Mouse (Mus musculus): ENCODE data around the gene Zfp512. TPM values are rescaled to one million over a fixed set of nuclear protein-coding genes. Genes with fewer than 3 reads are reported as not detected.
A peak's percentile ranks its signal among the peaks of the same experiment; 100 is the strongest.

The Zfp512 gene
- polyA plus RNA-seq, 1 experiment from 2014 or later, result 34.4 TPM

- Histone ChIP-seq H3K27me3 (ENCODE audit: control insufficient read depth, insufficient read depth, low read length) (no peaks in the 10 kb centered on the region), H3K27ac (ENCODE audit: low read depth, low read length) (no peak within 1 kb of the TSS), H3K36me3 (ENCODE audit: control insufficient read depth, insufficient read depth, low read length) (peaks cover 6% of the 10 kb centered on the region), H3K4me3 (ENCODE audit: low read depth, low read length) (no peak within 1 kb of the TSS), H3K9me3 (replicated peaks; ENCODE audit: control insufficient read depth, low read length) (no peaks in the 10 kb centered on the region), H3K4me1 (ENCODE audit: control insufficient read depth, insufficient read depth, low read length) (no peaks in the 10 kb centered on the region), H3K4me2 (no peak within 1 kb of the TSS), H3K9ac (ENCODE audit: low read depth, low read length) (no peak within 1 kb of the TSS)
- WGBS (ENCODE audit: insufficient replicate concordance), result 91% methylated on average over 3 of the region's 3 CpGs
- ATAC-seq (replicated peaks; ENCODE audit: insufficient number of reproducible peaks, low FRiP score, low TSS enrichment), result no peak
Measured at GRCm38 (mm10) chr5:31485440-31485839, 33.2 kb downstream of the Zfp512 start, which contains the start of gene 4930548H24Rik. Gene 4930548H24Rik (plus strand): TSS chr5:31485740.

GRCm38 (mm10) chr5:31487889-31488288 is 35.7 kb downstream of the Zfp512 start:
- Histone ChIP-seq H3K4me2 (no peak overlapping the region), H3K36me3 (ENCODE audit: control insufficient read depth, insufficient read depth, low read length) (peaks cover 3% of the 10 kb centered on the region; the same call in 1 of the 2 replicates), H3K9me3 (replicated peaks; ENCODE audit: control insufficient read depth, low read length) (no peaks in the 10 kb centered on the region), H3K9ac (ENCODE audit: low read depth, low read length) (no peak overlapping the region), H3K4me1 (ENCODE audit: control insufficient read depth, insufficient read depth, low read length) (no peaks in the 10 kb centered on the region), H3K27ac (ENCODE audit: low read depth, low read length) (no peak overlapping the region), H3K4me3 (ENCODE audit: low read depth, low read length) (no peak overlapping the region), H3K27me3 (ENCODE audit: control insufficient read depth, insufficient read depth, low read length) (no peaks in the 10 kb centered on the region)
- no peak for ATAC-seq (replicated peaks; ENCODE audit: insufficient number of reproducible peaks, low FRiP score, low TSS enrichment)
- 85% methylated on average over 3 of the region's 3 CpGs for WGBS (ENCODE audit: insufficient replicate concordance)

GRCm38 (mm10) chr5:31489116-31489769 is 37.0 kb downstream of the Zfp512 start:
- Histone ChIP-seq H3K27me3 (ENCODE audit: control insufficient read depth, insufficient read depth, low read length) (no peaks in the 10 kb centered on the region), H3K36me3 (ENCODE audit: control insufficient read depth, insufficient read depth, low read length) (no peaks in the 10 kb centered on the region), H3K4me1 (ENCODE audit: control insufficient read depth, insufficient read depth, low read length) (no peaks in the 10 kb centered on the region), H3K9me3 (replicated peaks; ENCODE audit: control insufficient read depth, low read length) (no peaks in the 10 kb centered on the region), H3K4me2 (no peak overlapping the region), H3K4me3 (ENCODE audit: low read depth, low read length) (no peak overlapping the region), H3K9ac (ENCODE audit: low read depth, low read length) (no peak overlapping the region), H3K27ac (ENCODE audit: low read depth, low read length) (no peak overlapping the region)
- 62% methylated on average over 7 of the region's 7 CpGs for WGBS (ENCODE audit: insufficient replicate concordance)
- no peak for ATAC-seq (replicated peaks; ENCODE audit: insufficient number of reproducible peaks, low FRiP score, low TSS enrichment)

GRCm38 (mm10) chr5:31492031-31492430 is 39.8 kb downstream of the Zfp512 start:
- H3K9me3 ChIP-seq (replicated peaks; ENCODE audit: control insufficient read depth, low read length), result no peaks in the 10 kb centered on the region
- no peaks in the 10 kb centered on the region for H3K27me3 ChIP-seq (ENCODE audit: control insufficient read depth, insufficient read depth, low read length)
- no peak overlapping the region for H3K4me2 ChIP-seq
- H3K27ac ChIP-seq (ENCODE audit: low read depth, low read length), result no peak overlapping the region
- H3K9ac ChIP-seq (ENCODE audit: low read depth, low read length), result no peak overlapping the region
- WGBS (ENCODE audit: insufficient replicate concordance), result 63% methylated on average over 1 of the region's 1 CpGs
- H3K4me1 ChIP-seq (ENCODE audit: control insufficient read depth, insufficient read depth, low read length), result peaks cover 4% of the 10 kb centered on the region; the same call in 1 of the 2 replicates
- H3K36me3 ChIP-seq (ENCODE audit: control insufficient read depth, insufficient read depth, low read length), result peaks cover 5% of the 10 kb centered on the region; the same call in 1 of the 2 replicates
- no peak for ATAC-seq (replicated peaks; ENCODE audit: insufficient number of reproducible peaks, low FRiP score, low TSS enrichment)
- H3K4me3 ChIP-seq (ENCODE audit: low read depth, low read length), result no peak overlapping the region

- Histone ChIP-seq H3K27me3 (ENCODE audit: control insufficient read depth, insufficient read depth, low read length) (no peaks in the 10 kb centered on the region), H3K9ac (ENCODE audit: low read depth, low read length) (peak within 1 kb of the TSS; percentile 87), H3K4me3 (ENCODE audit: low read depth, low read length) (peak within 1 kb of the TSS; percentile 93), H3K4me2 (peak within 1 kb of the TSS; percentile 84), H3K4me1 (ENCODE audit: control insufficient read depth, insufficient read depth, low read length) (peaks cover 4% of the 10 kb centered on the region; the same call in 1 of the 2 replicates), H3K36me3 (ENCODE audit: control insufficient read depth, insufficient read depth, low read length) (peaks cover 9% of the 10 kb centered on the region; the same call in 1 of the 2 replicates), H3K9me3 (replicated peaks; ENCODE audit: control insufficient read depth, low read length) (no peaks in the 10 kb centered on the region), H3K27ac (ENCODE audit: low read depth, low read length) (no peak within 1 kb of the TSS)
- under 1% methylated on average over 49 of the region's 49 CpGs for WGBS (ENCODE audit: insufficient replicate concordance)
- ATAC-seq (replicated peaks; ENCODE audit: insufficient number of reproducible peaks, low FRiP score, low TSS enrichment), result peak; percentile 98
Measured at GRCm38 (mm10) chr5:31494513-31495297, 42.5 kb downstream of the Zfp512 start, which contains the start of gene Gpn1. Gene Gpn1 (plus strand): TSS chr5:31494741.

GRCm38 (mm10) chr5:31504843-31505242 is 52.6 kb downstream of the Zfp512 start:
- Histone ChIP-seq H3K4me2 (no peak overlapping the region), H3K27me3 (ENCODE audit: control insufficient read depth, insufficient read depth, low read length) (no peaks in the 10 kb centered on the region), H3K9me3 (replicated peaks; ENCODE audit: control insufficient read depth, low read length) (no peaks in the 10 kb centered on the region), H3K4me3 (ENCODE audit: low read depth, low read length) (no peak overlapping the region), H3K4me1 (ENCODE audit: control insufficient read depth, insufficient read depth, low read length) (0 out of 2 replicates have a peak, but pooled peaks cover 7% of the 10 kb centered on the region), H3K27ac (ENCODE audit: low read depth, low read length) (no peak overlapping the region), H3K9ac (ENCODE audit: low read depth, low read length) (no peak overlapping the region), H3K36me3 (ENCODE audit: control insufficient read depth, insufficient read depth, low read length) (peaks cover 25% of the 10 kb centered on the region)
- WGBS (ENCODE audit: insufficient replicate concordance), result 90% methylated on average over 10 of the region's 10 CpGs
- ATAC-seq (replicated peaks; ENCODE audit: insufficient number of reproducible peaks, low FRiP score, low TSS enrichment), result no peak

- Histone ChIP-seq H3K27ac (ENCODE audit: low read depth, low read length) (no peak overlapping the region), H3K36me3 (ENCODE audit: control insufficient read depth, insufficient read depth, low read length) (peaks cover 21% of the 10 kb centered on the region), H3K4me1 (ENCODE audit: control insufficient read depth, insufficient read depth, low read length) (no peaks in the 10 kb centered on the region), H3K9me3 (replicated peaks; ENCODE audit: control insufficient read depth, low read length) (no peaks in the 10 kb centered on the region), H3K4me3 (ENCODE audit: low read depth, low read length) (no peak overlapping the region), H3K4me2 (no peak overlapping the region), H3K9ac (ENCODE audit: low read depth, low read length) (no peak overlapping the region), H3K27me3 (ENCODE audit: control insufficient read depth, insufficient read depth, low read length) (no peaks in the 10 kb centered on the region)
- WGBS (ENCODE audit: insufficient replicate concordance), result 68% methylated on average over 1 of the region's 1 CpGs
- no peak for ATAC-seq (replicated peaks; ENCODE audit: insufficient number of reproducible peaks, low FRiP score, low TSS enrichment)
Measured at GRCm38 (mm10) chr5:31512481-31512880, 60.2 kb downstream of the Zfp512 start.

- Histone ChIP-seq H3K4me2 (no peak overlapping the region), H3K4me1 (ENCODE audit: control insufficient read depth, insufficient read depth, low read length) (no peaks in the 10 kb centered on the region), H3K27me3 (ENCODE audit: control insufficient read depth, insufficient read depth, low read length) (no peaks in the 10 kb centered on the region), H3K9ac (ENCODE audit: low read depth, low read length) (no peak overlapping the region), H3K9me3 (replicated peaks; ENCODE audit: control insufficient read depth, low read length) (no peaks in the 10 kb centered on the region), H3K27ac (ENCODE audit: low read depth, low read length) (no peak overlapping the region), H3K36me3 (ENCODE audit: control insufficient read depth, insufficient read depth, low read length) (peaks cover 26% of the 10 kb centered on the region), H3K4me3 (ENCODE audit: low read depth, low read length) (no peak overlapping the region)
- WGBS (ENCODE audit: insufficient replicate concordance), result 88% methylated on average over 6 of the region's 6 CpGs
- no peak for ATAC-seq (replicated peaks; ENCODE audit: insufficient number of reproducible peaks, low FRiP score, low TSS enrichment)
Measured at GRCm38 (mm10) chr5:31520556-31520955, 68.3 kb downstream of the Zfp512 start.
